Mouse (Mus musculus) stomach, embryonic 15.5 days (tissue): ENCODE data around the gene Jpt2. TPM values are rescaled to one million over a fixed set of nuclear protein-coding genes. Genes with fewer than 3 reads are reported as not detected.
"Not testable (repeated sequence)": the region's sequence is repeated elsewhere in the genome, so short reads cannot be mapped to it uniquely, and the experiment has no call there.

Source experiments
- ATAC-seq: fragments of 200-750 bp; cut with Nextera tagmentation; 2 replicates; pipeline ENCODE4 v1.8.0; 2017; ENCODE audit warnings: low read depth, moderate number of reproducible peaks, moderate TSS enrichment; ENCODE audit not compliant: insufficient read depth, low FRiP score
- H3K27ac ChIP-seq: fragments of 300-500 bp; sonication (generic); 2 replicates; pipeline ENCODE4 v1.5.1; 2015; ENCODE audit warnings: mild to moderate bottlenecking, inconsistent platforms
- H3K27me3 ChIP-seq: fragments of 300-500 bp; sonication (generic); replicated peaks from 2 replicates; pipeline ENCODE4 v1.6.1; 2015; ENCODE audit warnings: inconsistent platforms
- H3K36me3 ChIP-seq: fragments of 300-500 bp; sonication (generic); 2 replicates; pipeline ENCODE4 v1.6.1; 2015; ENCODE audit warnings: inconsistent platforms
- H3K4me1 ChIP-seq: fragments of 300-500 bp; sonication (generic); 2 replicates; pipeline ENCODE4 v1.6.1; 2015; ENCODE audit warnings: inconsistent platforms
- H3K4me2 ChIP-seq: fragments of 300-500 bp; sonication (generic); 2 replicates; pipeline ENCODE4 v1.6.1; 2015; ENCODE audit warnings: mild to moderate bottlenecking, inconsistent platforms
- H3K4me3 ChIP-seq: fragments of 300-500 bp; sonication (generic); replicated peaks from 2 replicates; pipeline ENCODE4 v1.5.1; 2015; ENCODE audit warnings: inconsistent platforms
- H3K9ac ChIP-seq: fragments of 300-500 bp; sonication (generic); 2 replicates; pipeline ENCODE4 v1.6.1; 2015; ENCODE audit warnings: inconsistent platforms
- H3K9me3 ChIP-seq: fragments of 300-500 bp; sonication (generic); 2 replicates; pipeline ENCODE4 v1.6.1; 2016; ENCODE audit warnings: inconsistent platforms
- whole genome bisulfite sequencing: fragments of 180-500 bp; shearing (Covaris S2); methylation state at CpG from one replicate; pipeline ENCODE4 v1.1.7; 2015; 5-methylcytosine and 5-hydroxymethylcytosine counted together
- polyA plus RNA-seq: library from polyadenylated mRNA; unstranded; fragments of >200 nt; fragmentation: Nextera tagmentation; extraction: Ambion mirVana; gene quantifications from 2 replicates; pipeline ENCODE4 v1.2.1, GENCODE M21; 2015

Gene Jpt2
- 183 and 204 TPM in 2 replicates for polyA plus RNA-seq

GRCm38 (mm10) chr17:24960135-24960851 lies at the start of gene Jpt2:
TSS of gene Jpt2 (minus strand) at chr17:24960689.
- Histone ChIP-seq H3K4me2 (peak within 1 kb of the TSS; percentile 64), H3K27me3 (no peaks in the 10 kb centered on the region), H3K4me3 (peak within 1 kb of the TSS; percentile 78), H3K27ac (peak within 1 kb of the TSS; percentile 87), H3K9ac (peak within 1 kb of the TSS; percentile 80), H3K36me3 (peaks cover 31% of the 10 kb centered on the region), H3K9me3 (no peaks in the 10 kb centered on the region), H3K4me1 (0 out of 2 replicates have a peak, but pooled peaks cover 5% of the 10 kb centered on the region)
- ATAC-seq, result peak; percentile 100
- under 1% methylated on average over 59 of the region's 59 CpGs for WGBS

- no peak for ATAC-seq
- Histone ChIP-seq H3K9ac (no peak overlapping the region), H3K4me2 (no peak overlapping the region)
These were observed 47.0 kb upstream of the Jpt2 start for GRCm38 (mm10) chr17:25007480-25007879.

GRCm38 (mm10) chr17:25005102-25005501 lies 44.6 kb upstream of the Jpt2 start:
- ATAC-seq, result no peak
- Histone ChIP-seq H3K9me3 (no peaks in the 10 kb centered on the region), H3K4me1 (no peaks in the 10 kb centered on the region), H3K27me3 (no peaks in the 10 kb centered on the region), H3K4me3 (no peak overlapping the region), H3K9ac (no peak overlapping the region), H3K27ac (no peak overlapping the region), H3K4me2 (no peak overlapping the region), H3K36me3 (peaks cover 21% of the 10 kb centered on the region)
- WGBS, result 95% methylated on average over 3 of the region's 3 CpGs

More at GRCm38 (mm10) chr17:25007480-25007879, 47.0 kb upstream of the Jpt2 start:
- H3K4me1 ChIP-seq, result peaks cover 5% of the 10 kb centered on the region; the same call in 1 of the 2 replicates
- H3K9me3 ChIP-seq, result no peaks in the 10 kb centered on the region
- H3K27ac ChIP-seq, result no peak overlapping the region
- H3K36me3 ChIP-seq, result peaks cover 29% of the 10 kb centered on the region
- no peak overlapping the region for H3K4me3 ChIP-seq
- no peaks in the 10 kb centered on the region for H3K27me3 ChIP-seq

GRCm38 (mm10) chr17:24994721-24995120 lies 34.2 kb upstream of the Jpt2 start:
- H3K4me3 ChIP-seq, result no peak overlapping the region
- H3K4me1 ChIP-seq, result no peaks in the 10 kb centered on the region
- ATAC-seq, result no peak
- H3K9ac ChIP-seq, result no peak overlapping the region
- H3K4me2 ChIP-seq, result no peak overlapping the region
- H3K27ac ChIP-seq, result no peak overlapping the region
- WGBS, result 89% methylated on average over 6 of the region's 6 CpGs
- H3K27me3 ChIP-seq, result no peaks in the 10 kb centered on the region
- no peaks in the 10 kb centered on the region for H3K9me3 ChIP-seq
- peaks cover 63% of the 10 kb centered on the region for H3K36me3 ChIP-seq

- H3K27ac ChIP-seq, result no peak overlapping the region
- H3K9ac ChIP-seq, result no peak overlapping the region
- H3K4me2 ChIP-seq, result no peak overlapping the region
- 89% methylated on average over 6 of the region's 6 CpGs for WGBS
- no peaks in the 10 kb centered on the region for H3K9me3 ChIP-seq
- H3K4me1 ChIP-seq, result no peaks in the 10 kb centered on the region
- H3K4me3 ChIP-seq, result no peak overlapping the region
- no peaks in the 10 kb centered on the region for H3K27me3 ChIP-seq
- no peak for ATAC-seq
- H3K36me3 ChIP-seq, result peaks cover 70% of the 10 kb centered on the region
These were observed 26.7 kb upstream of the Jpt2 start for GRCm38 (mm10) chr17:24987221-24987620.

- Histone ChIP-seq H3K36me3 (peaks cover 32% of the 10 kb centered on the region), H3K27ac (peak overlapping the region; percentile 32; the same call in 1 of the 2 replicates), H3K9me3 (no peaks in the 10 kb centered on the region), H3K4me3 (peak overlapping the region; percentile 78), H3K9ac (no peak overlapping the region), H3K4me2 (peak overlapping the region; percentile 64), H3K27me3 (no peaks in the 10 kb centered on the region), H3K4me1 (0 out of 2 replicates have a peak, but pooled peaks cover 5% of the 10 kb centered on the region)
- ATAC-seq, result peak; percentile 28
- WGBS, result 13% methylated on average over 21 of the region's 21 CpGs
These were observed 595 bp upstream of the Jpt2 start for GRCm38 (mm10) chr17:24960852-24961715.

- peaks cover 28% of the 10 kb centered on the region for H3K36me3 ChIP-seq
- H3K9me3 ChIP-seq, result no peaks in the 10 kb centered on the region
- H3K4me1 ChIP-seq, result 0 out of 2 replicates have a peak, but pooled peaks cover 5% of the 10 kb centered on the region
- H3K27me3 ChIP-seq, result no peaks in the 10 kb centered on the region
- H3K9ac ChIP-seq, result peak overlapping the region; percentile 80; the same call in 1 of the 2 replicates
- 35% methylated on average over 8 of the region's 8 CpGs for WGBS
- H3K27ac ChIP-seq, result peak overlapping the region; percentile 87; the same call in 1 of the 2 replicates
- no peak for ATAC-seq
- peak overlapping the region; percentile 64 for H3K4me2 ChIP-seq
- peak overlapping the region; percentile 78 for H3K4me3 ChIP-seq
These were observed 1.1 kb downstream of the Jpt2 start for GRCm38 (mm10) chr17:24959371-24959770.

GRCm38 (mm10) chr17:24953291-24953690 lies 7.2 kb downstream of the Jpt2 start:
- Histone ChIP-seq H3K36me3 (peaks cover 33% of the 10 kb centered on the region), H3K27ac (no peak overlapping the region)
- WGBS, result 78% methylated on average over 2 of the region's 2 CpGs

GRCm38 (mm10) chr17:24950671-24951070 lies 9.8 kb downstream of the Jpt2 start:
- ATAC-seq, result no peak
- Histone ChIP-seq H3K4me3 (no peak overlapping the region), H3K9me3 (no peaks in the 10 kb centered on the region), H3K27me3 (no peaks in the 10 kb centered on the region), H3K36me3 (peaks cover 45% of the 10 kb centered on the region), H3K4me1 (0 out of 2 replicates have a peak, but pooled peaks cover 4% of the 10 kb centered on the region), H3K4me2 (no peak overlapping the region), H3K27ac (no peak overlapping the region), H3K9ac (no peak overlapping the region)
- 81% methylated on average over 2 of the region's 2 CpGs for WGBS

More at GRCm38 (mm10) chr17:24953291-24953690, 7.2 kb downstream of the Jpt2 start:
- H3K4me1 ChIP-seq, result 0 out of 2 replicates have a peak, but pooled peaks cover 4% of the 10 kb centered on the region
- H3K4me2 ChIP-seq, result no peak overlapping the region
- H3K4me3 ChIP-seq, result no peak overlapping the region
- H3K9me3 ChIP-seq, result no peaks in the 10 kb centered on the region
- no peak for ATAC-seq
- no peaks in the 10 kb centered on the region for H3K27me3 ChIP-seq
- H3K9ac ChIP-seq, result no peak overlapping the region

- 87% methylated on average over 5 of the region's 5 CpGs for WGBS
- H3K4me2 ChIP-seq, result no peak overlapping the region
- no peak for ATAC-seq
- peaks cover 47% of the 10 kb centered on the region for H3K36me3 ChIP-seq
- no peak overlapping the region for H3K27ac ChIP-seq
- no peak overlapping the region for H3K4me3 ChIP-seq
- 0 out of 2 replicates have a peak, but pooled peaks cover 4% of the 10 kb centered on the region for H3K4me1 ChIP-seq
- H3K9me3 ChIP-seq, result no peaks in the 10 kb centered on the region
- no peaks in the 10 kb centered on the region for H3K27me3 ChIP-seq
- H3K9ac ChIP-seq, result no peak overlapping the region
These were observed 12.3 kb downstream of the Jpt2 start for GRCm38 (mm10) chr17:24948204-24948603.

- H3K4me2 ChIP-seq, H3K27me3 ChIP-seq, H3K9me3 ChIP-seq, H3K27ac ChIP-seq, ATAC-seq, H3K9ac ChIP-seq, H3K4me3 ChIP-seq, H3K4me1 ChIP-seq: not testable (repeated sequence)
- peaks cover 28% of the 10 kb centered on the region for H3K36me3 ChIP-seq
- WGBS, result 84% methylated on average over 1 of the region's 1 CpGs
These were observed 16.9 kb downstream of the Jpt2 start for GRCm38 (mm10) chr17:24943589-24943988.

- Histone ChIP-seq H3K36me3 (peaks cover 22% of the 10 kb centered on the region), H3K27ac (no peak overlapping the region), H3K9ac (no peak overlapping the region), H3K4me3 (no peak overlapping the region), H3K27me3 (no peaks in the 10 kb centered on the region), H3K9me3 (no peaks in the 10 kb centered on the region), H3K4me1 (no peaks in the 10 kb centered on the region), H3K4me2 (no peak overlapping the region)
- no peak for ATAC-seq
- 86% methylated on average over 7 of the region's 7 CpGs for WGBS
These were observed 17.5 kb downstream of the Jpt2 start for GRCm38 (mm10) chr17:24943036-24943435.
